12 mouse cellular contexts compared by ENCODE assay signal in the genomic region with DNA sequence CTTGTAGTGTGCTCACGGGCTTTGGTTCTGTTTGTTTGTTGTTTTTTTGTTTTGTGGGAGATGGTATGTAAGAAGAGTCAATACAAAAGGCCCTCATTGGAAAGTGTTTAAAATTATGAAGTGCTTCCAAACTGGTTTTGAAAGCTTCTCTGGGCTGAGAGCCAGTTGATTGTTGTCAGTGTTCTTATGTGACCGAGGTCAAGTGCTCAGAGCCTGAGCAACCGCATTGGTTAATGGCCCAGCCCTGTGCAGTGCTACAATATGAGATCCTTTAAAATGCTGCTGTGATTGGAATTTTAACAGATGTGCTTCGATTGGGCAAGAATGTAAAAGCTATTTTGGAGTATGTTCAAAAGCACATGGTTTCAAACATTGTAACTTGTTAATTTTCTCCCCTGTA.
DNase-seq lines count a peak whose midpoint lies in the region; ATAC-seq and TF ChIP-seq lines count a peak whose summit lies in the region.
"Had no signal": no experiment of that assay in that cellular context is flagged by ENCODE, and none has a peak within 500 bp of the region (broad histone marks: within the 10 kb centered on the region; RNA-seq: fewer than 3 reads in every experiment).

No protein-coding gene starts in this region.

- no peak overlapping the region for H3K4me3 ChIP-seq in intestine, embryonic 16.5 days (ENCODE audit: low read length)
- no peak overlapping the region for H3K4me3 ChIP-seq in intestine, postnatal 0 days (ENCODE audit: low read depth, low read length)
- H3K4me3 ChIP-seq in lung, embryonic 14.5 days (ENCODE audit: low read depth, low read length), result no peak overlapping the region
- no peak overlapping the region for H3K4me3 ChIP-seq in cerebellum, adult 2 months (replicated peaks; ENCODE audit: insufficient read depth, low read depth, low read length)
- H3K4me3 ChIP-seq: erythroblast, embryonic 14.5 days; gastrocnemius, adult 2 months; myocyte had no signal

- H3K27me3 ChIP-seq in intestine, embryonic 16.5 days (replicated peaks; ENCODE audit: control insufficient read depth, insufficient read depth, low read length), result no peaks in the 10 kb centered on the region
- no peaks in the 10 kb centered on the region for H3K27me3 ChIP-seq in intestine, postnatal 0 days (replicated peaks; ENCODE audit: control insufficient read depth, insufficient read depth, low read length)
- H3K27me3 ChIP-seq in lung, embryonic 14.5 days (ENCODE audit: insufficient read depth, low read length), result no peaks in the 10 kb centered on the region
- no peaks in the 10 kb centered on the region for H3K27me3 ChIP-seq in cerebellum, adult 2 months (ENCODE audit: control insufficient read depth, insufficient read depth, low read length)

- WGBS in intestine, embryonic 16.5 days, result 37% methylated on average over 4 of the region's 4 CpGs
- WGBS in intestine, postnatal 0 days, result 52% methylated on average over 4 of the region's 4 CpGs
- 19% methylated on average over 4 of the region's 4 CpGs for WGBS in lung, embryonic 14.5 days
- WGBS in cerebellum, adult 2 months, result 66% methylated on average over 4 of the region's 4 CpGs

- H3K4me1 ChIP-seq in intestine, embryonic 16.5 days (ENCODE audit: control insufficient read depth, insufficient read depth, low read length), result peaks cover 6% of the 10 kb centered on the region; the same call in 1 of the 2 replicates
- no peaks in the 10 kb centered on the region for H3K4me1 ChIP-seq in intestine, postnatal 0 days (replicated peaks; ENCODE audit: control insufficient read depth, insufficient read depth, low read length)
- H3K4me1 ChIP-seq in lung, embryonic 14.5 days (ENCODE audit: insufficient read depth), result peaks cover 8% of the 10 kb centered on the region
- H3K4me1 ChIP-seq in cerebellum, adult 2 months (ENCODE audit: control insufficient read depth, insufficient read depth, low read length), result no peaks in the 10 kb centered on the region

- TF ChIP-seq CTCF in intestine, postnatal 0 days (IDR thresholded peaks at IDR 0.05; ENCODE audit: low read depth), result no peak
- TF ChIP-seq CTCF in lung, embryonic 14.5 days (IDR thresholded peaks at IDR 0.05; ENCODE audit: low read depth), result no peak
- no peak for TF ChIP-seq CTCF in cerebellum, adult 2 months (IDR thresholded peaks at IDR 0.05; ENCODE audit: borderline replicate concordance, insufficient read depth, low read depth, low read length)

- H3K9ac ChIP-seq in intestine, embryonic 16.5 days (ENCODE audit: low read depth, low read length), result no peak overlapping the region
- H3K9ac ChIP-seq in intestine, postnatal 0 days (ENCODE audit: low read depth, low read length), result no peak overlapping the region
- no peak overlapping the region for H3K9ac ChIP-seq in lung, embryonic 14.5 days

- 0 out of 2 replicates have a peak, but pooled peaks cover 3% of the 10 kb centered on the region for H3K9me3 ChIP-seq in intestine, embryonic 16.5 days (ENCODE audit: control insufficient read depth, low read length)
- no peaks in the 10 kb centered on the region for H3K9me3 ChIP-seq in intestine, postnatal 0 days (ENCODE audit: control insufficient read depth)
- no peaks in the 10 kb centered on the region for H3K9me3 ChIP-seq in lung, embryonic 14.5 days (ENCODE audit: low read depth, low read length)

- H3K36me3 ChIP-seq in intestine, embryonic 16.5 days (ENCODE audit: control insufficient read depth, insufficient read depth, low read length), result no peaks in the 10 kb centered on the region
- no peaks in the 10 kb centered on the region for H3K36me3 ChIP-seq in intestine, postnatal 0 days (ENCODE audit: control insufficient read depth, insufficient read depth)
- H3K36me3 ChIP-seq in lung, embryonic 14.5 days (ENCODE audit: insufficient read depth), result no peaks in the 10 kb centered on the region

- H3K27ac ChIP-seq in intestine, embryonic 16.5 days (ENCODE audit: low read length), result no peak overlapping the region
- no peak overlapping the region for H3K27ac ChIP-seq in intestine, postnatal 0 days (ENCODE audit: low read depth, low read length)
- H3K27ac ChIP-seq in lung, embryonic 14.5 days (ENCODE audit: low read depth), result no peak overlapping the region
- no peak overlapping the region for H3K27ac ChIP-seq in cerebellum, adult 2 months (ENCODE audit: insufficient read depth, low read length)
- H3K27ac ChIP-seq: gastrocnemius, adult 2 months had no signal

- ATAC-seq in intestine, embryonic 16.5 days, result peak; percentile 56
- ATAC-seq in intestine, postnatal 0 days, result no peak
- peak; percentile 80 for ATAC-seq in lung, embryonic 14.5 days (ENCODE audit: insufficient read depth)

- DNase-seq in urinary bladder, postnatal 36 days (ENCODE audit: low spot score in 2 of 2), result peak; percentile 20 to 41
- no peak for DNase-seq in urinary bladder, postnatal 10 days (ENCODE audit: low spot score)
- peak; percentile 81 for DNase-seq in lung, embryonic 14.5 days
- DNase-seq in frontal cortex, postnatal 25 days (ENCODE audit: low spot score in 2 of 2), result no peak
- DNase-seq in cerebellum, adult 2 months, result no peak
- DNase-seq: gastrocnemius, adult 2 months; spleen, adult 18-20 months; thymus, adult 2 months had no signal

- no peak for TF ChIP-seq POLR2A in cerebellum, adult 2 months (IDR thresholded peaks at IDR 0.05; ENCODE audit: borderline replicate concordance, insufficient read depth, low read length)

- H3K4me2 ChIP-seq in intestine, embryonic 16.5 days (ENCODE audit: low read depth, low read length), result no peak overlapping the region
- H3K4me2 ChIP-seq in intestine, postnatal 0 days (replicated peaks; ENCODE audit: low read depth), result no peak overlapping the region
- no peak overlapping the region for H3K4me2 ChIP-seq in lung, embryonic 14.5 days

Comparison
In these comparisons a context has a peak if more than half of its experiments do, and no peak if none do; other contexts are left out.
1. DNase-seq: peak in urinary bladder, postnatal 36 days (2 of 2) and lung, embryonic 14.5 days (single experiment); none in urinary bladder, postnatal 10 days (single experiment), frontal cortex, postnatal 25 days (0 of 2) and cerebellum, adult 2 months (0 of 2).